Mouse (Mus musculus): Measurements from ENCODE around the gene Stfa2l1.

GRCm38 (mm10) chr16:36131141-36131540, 25.5 kb upstream of the Stfa2l1 start, which contains the start of gene Csta1:
- TF ChIP-seq POLR2A (IDR thresholded peaks at IDR 0.05; ENCODE audit: insufficient read depth, low read depth, low read length) (no peak), CTCF (IDR thresholded peaks at IDR 0.05; ENCODE audit: insufficient read depth, low read depth, low read length) (no peak)
